Mouse (Mus musculus) limb, embryonic 14.5 days (tissue): Measurements from ENCODE around the gene Actr10. TPM values are rescaled to one million over a fixed set of nuclear protein-coding genes. Genes with fewer than 3 reads are reported as not detected.

ENCODE experiments used
- ATAC-seq: fragments of 200-750 bp; cut with Nextera tagmentation; 2 replicates; pipeline ENCODE4 v1.8.0; 2017; ENCODE audit warnings: low read depth, moderate number of reproducible peaks, moderate TSS enrichment; ENCODE audit not compliant: low FRiP score
- DNase-seq: peaks from one replicate; pipeline ENCODE4 v3.0.0-alpha.2; 2015; ENCODE audit warnings: low spot score
- H3K27ac ChIP-seq: fragments of 300-500 bp; sonication (generic); replicated peaks from 2 replicates; pipeline ENCODE4 v1.5.1; 2014; ENCODE audit warnings: low read depth, mild to moderate bottlenecking, low read length, moderate library complexity, mixed read lengths
- H3K27me3 ChIP-seq: fragments of 300-500 bp; sonication (generic); 2 replicates; pipeline ENCODE4 v1.6.1; 2014; ENCODE audit warnings: low read length, mixed read lengths; ENCODE audit not compliant: control insufficient read depth, insufficient read depth
- H3K36me3 ChIP-seq: fragments of 300-500 bp; sonication (generic); 2 replicates; pipeline ENCODE4 v1.6.1; 2014; ENCODE audit warnings: mild to moderate bottlenecking, low read length, moderate library complexity, mixed read lengths; ENCODE audit not compliant: control insufficient read depth, insufficient read depth
- H3K4me1 ChIP-seq: fragments of 300-500 bp; sonication (generic); 2 replicates; pipeline ENCODE4 v1.6.1; 2014; ENCODE audit warnings: antibody characterized with exemption, low read length, mixed read lengths; ENCODE audit not compliant: control insufficient read depth, insufficient read depth
- H3K4me2 ChIP-seq: fragments of 300-500 bp; sonication (generic); replicated peaks from 2 replicates; pipeline ENCODE4 v1.6.1; 2014; ENCODE audit warnings: low read depth, mild to moderate bottlenecking, low read length, moderate library complexity; ENCODE audit not compliant: severe bottlenecking
- H3K4me3 ChIP-seq: fragments of 300-500 bp; sonication (generic); replicated peaks from 2 replicates; pipeline ENCODE4 v1.5.1; 2014; ENCODE audit warnings: low read length
- H3K9ac ChIP-seq: fragments of 300-500 bp; sonication (generic); 2 replicates; pipeline ENCODE4 v1.6.1; 2014; ENCODE audit warnings: mild to moderate bottlenecking, low read depth, low read length, moderate library complexity; ENCODE audit not compliant: severe bottlenecking
- H3K9me3 ChIP-seq: fragments of 300-500 bp; sonication (generic); 2 replicates; pipeline ENCODE4 v1.6.1; 2016; ENCODE audit warnings: low read length; ENCODE audit not compliant: control insufficient read depth
- POLR2A ChIP-seq: fragments of 200-500 bp; IDR thresholded peaks from 2 replicates; pipeline ENCODE4 v1.8.0; 2012; ENCODE audit warnings: inconsistent platforms, mild to moderate bottlenecking, moderate library complexity, borderline replicate concordance; ENCODE audit not compliant: insufficient read depth, insufficient read length; ENCODE audit errors: extremely low read depth
- WGBS: fragments of 180-500 bp; shearing (Covaris S2); extraction: QIAGEN DNeasy Blood & Tissue Kit; methylation state at CpG from one replicate; pipeline ENCODE4 v1.1.7; 2014; 5-methylcytosine and 5-hydroxymethylcytosine counted together
- polyA plus RNA-seq, 2 experiments: library from polyadenylated mRNA; depleted of rRNA in 1 of 2; stranded (reverse) in 1 of 2; unstranded in 1 of 2; fragments of >200 nt; fragmentation: Nextera tagmentation in 1 of 2; extraction: Ambion mirVana in 1 of 2; gene quantifications; 2 replicates each; pipeline versions ENCODE4 v1.2.1 to v1.2.3; 2012 to 2014

Actr10 gene
- polyA plus RNA-seq, 2 experiments, result 91.6 to 264 TPM

DNA sequence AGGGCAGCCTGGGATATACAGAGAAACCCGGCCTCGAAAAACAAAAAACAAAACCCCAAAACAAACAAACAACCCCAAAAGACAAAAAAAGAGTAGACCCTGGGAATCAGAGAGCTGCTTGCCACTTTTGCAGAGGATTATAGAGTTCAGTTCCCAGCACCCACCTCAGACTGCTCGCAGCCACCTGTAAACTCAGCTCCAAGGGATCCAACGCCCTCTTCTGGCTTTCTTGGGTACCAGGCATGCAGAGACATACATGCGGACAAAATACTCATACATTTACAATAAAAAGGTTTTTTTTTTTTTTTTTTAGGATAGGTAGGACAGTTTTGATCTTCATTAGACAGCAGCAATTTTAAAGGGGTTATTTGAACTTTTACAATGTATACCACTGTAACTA, 59.6 kb downstream of the Actr10 start:
- no peak for TF ChIP-seq POLR2A
- H3K9me3 ChIP-seq, result no peaks in the 10 kb centered on the region
- peaks cover 6% of the 10 kb centered on the region for H3K4me1 ChIP-seq
- H3K36me3 ChIP-seq, result peaks cover 54% of the 10 kb centered on the region
- DNase-seq (no peak), ATAC-seq (no peak)
- 93% methylated on average over 5 of the region's 5 CpGs for WGBS
- no peaks in the 10 kb centered on the region for H3K27me3 ChIP-seq
- no peak overlapping the region for H3K4me2 ChIP-seq
- no peak overlapping the region for H3K9ac ChIP-seq
- H3K4me3 ChIP-seq, result no peak overlapping the region
- no peak overlapping the region for H3K27ac ChIP-seq

GRCm38 (mm10) chr12:70999423-70999903, 61.8 kb downstream of the Actr10 start:
- ATAC-seq, result no peak
- WGBS, result 43% methylated on average over 5 of the region's 5 CpGs
- H3K27ac ChIP-seq, result 0 out of 2 replicates have a peak overlapping the region, but pooled peaks have one; percentile 21
- DNase-seq, result peak; percentile 55
- TF ChIP-seq POLR2A, result no peak
- no peak overlapping the region for H3K9ac ChIP-seq
- peaks cover 6% of the 10 kb centered on the region for H3K4me1 ChIP-seq
- no peaks in the 10 kb centered on the region for H3K9me3 ChIP-seq
- no peaks in the 10 kb centered on the region for H3K27me3 ChIP-seq
- H3K4me3 ChIP-seq, result no peak overlapping the region
- H3K36me3 ChIP-seq, result peaks cover 45% of the 10 kb centered on the region
- H3K4me2 ChIP-seq, result no peak overlapping the region

- Histone ChIP-seq H3K27me3 (no peaks in the 10 kb centered on the region), H3K4me3 (no peak overlapping the region), H3K9ac (no peak overlapping the region), H3K27ac (no peak overlapping the region), H3K4me2 (no peak overlapping the region), H3K9me3 (no peaks in the 10 kb centered on the region), H3K36me3 (peaks cover 46% of the 10 kb centered on the region), H3K4me1 (peaks cover 6% of the 10 kb centered on the region)
- no peak for TF ChIP-seq POLR2A
- 75% methylated on average over 1 of the region's 1 CpGs for WGBS
- ATAC-seq, result no peak
- no peak for DNase-seq
Measured at GRCm38 (mm10) chr12:71000344-71000743, 62.7 kb downstream of the Actr10 start.

DNA sequence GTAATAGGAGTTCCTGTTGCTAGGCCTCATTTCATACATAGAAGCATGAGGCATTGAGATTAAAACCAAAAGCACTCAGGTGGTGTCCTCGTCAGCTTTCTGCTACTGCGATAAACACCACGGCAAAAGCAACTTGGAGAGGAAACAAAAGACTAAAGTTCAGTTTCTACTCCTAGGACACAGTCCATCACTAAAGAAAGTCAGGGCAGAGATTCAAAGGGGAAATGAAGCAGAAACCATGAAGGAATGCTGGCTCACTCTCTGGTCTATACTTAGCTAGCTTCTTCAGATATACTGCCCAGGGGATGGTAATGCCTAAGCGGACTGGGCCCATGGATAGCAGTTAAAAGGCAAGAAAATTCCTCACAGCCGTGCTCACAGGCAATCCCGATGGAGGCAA, 63.8 kb downstream of the Actr10 start:
- Histone ChIP-seq H3K36me3 (peaks cover 46% of the 10 kb centered on the region), H3K9me3 (no peaks in the 10 kb centered on the region), H3K27me3 (no peaks in the 10 kb centered on the region), H3K4me1 (peaks cover 6% of the 10 kb centered on the region), H3K9ac (no peak overlapping the region; the same call in 1 of the 2 replicates), H3K4me3 (no peak overlapping the region), H3K27ac (0 out of 2 replicates have a peak overlapping the region, but pooled peaks have one; percentile 1), H3K4me2 (no peak overlapping the region)
- no peak for TF ChIP-seq POLR2A
- 69% methylated on average over 6 of the region's 6 CpGs for WGBS
- ATAC-seq (no peak), DNase-seq (no peak)

- no peak overlapping the region for H3K27ac ChIP-seq
- H3K4me3 ChIP-seq, result no peak overlapping the region
- H3K9me3 ChIP-seq, result no peaks in the 10 kb centered on the region
- 90% methylated on average over 5 of the region's 6 CpGs for WGBS
- H3K36me3 ChIP-seq, result peaks cover 60% of the 10 kb centered on the region
- H3K27me3 ChIP-seq, result no peaks in the 10 kb centered on the region
- peaks cover 6% of the 10 kb centered on the region for H3K4me1 ChIP-seq
- ATAC-seq (no peak), DNase-seq (no peak)
- no peak overlapping the region for H3K9ac ChIP-seq
- no peak for TF ChIP-seq POLR2A
- H3K4me2 ChIP-seq, result no peak overlapping the region
Measured at GRCm38 (mm10) chr12:71003760-71004426, 66.2 kb downstream of the Actr10 start.

GRCm38 (mm10) chr12:71006141-71006540, 68.5 kb downstream of the Actr10 start:
- H3K36me3 ChIP-seq, result peaks cover 65% of the 10 kb centered on the region
- no peaks in the 10 kb centered on the region for H3K27me3 ChIP-seq
- H3K9ac ChIP-seq, result no peak overlapping the region
- no peaks in the 10 kb centered on the region for H3K4me1 ChIP-seq
- DNase-seq (no peak), ATAC-seq (no peak)
- no peaks in the 10 kb centered on the region for H3K9me3 ChIP-seq
- no peak overlapping the region for H3K27ac ChIP-seq
- H3K4me3 ChIP-seq, result no peak overlapping the region
- WGBS, result 98% methylated on average over 6 of the region's 6 CpGs
- no peak overlapping the region for H3K4me2 ChIP-seq
- TF ChIP-seq POLR2A, result no peak
